Mouse (Mus musculus): ENCODE measurements around the gene Acvr1b. TPM values are rescaled to one million over a fixed set of nuclear protein-coding genes. Genes with fewer than 3 reads are reported as not detected.

Acvr1b gene
- polyA plus RNA-seq, 2 experiments from 2014 or later: 3.5 to 3.6 TPM

GRCm38 (mm10) chr15:101175613-101176283 lies 1.9 kb downstream of the Acvr1b start:
- ATAC-seq: no peak

DNA sequence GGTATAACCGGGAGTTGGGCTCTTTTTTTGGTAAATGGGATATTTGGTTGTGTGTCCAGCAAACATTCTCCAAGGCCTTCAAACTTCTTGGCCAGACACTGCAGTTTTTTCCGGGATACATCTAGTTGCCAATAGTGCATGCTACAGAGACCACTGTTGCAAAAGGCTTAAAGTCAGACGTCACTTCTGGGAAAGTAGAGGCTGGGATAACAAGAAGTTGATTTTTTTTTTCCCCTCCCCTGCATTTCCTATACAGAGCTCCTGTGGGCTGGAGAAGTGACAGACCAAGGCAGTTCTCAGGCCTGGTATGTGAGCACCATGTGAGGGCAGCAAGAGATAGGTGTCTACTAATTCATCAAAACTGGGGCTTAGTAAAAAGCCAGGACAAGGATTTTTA lies 2.4 kb downstream of the Acvr1b start:
- ATAC-seq: no peak

- ATAC-seq: no peak
Measured at GRCm38 (mm10) chr15:101176795-101177691, 3.2 kb downstream of the Acvr1b start.

- peak; percentile 86 for ATAC-seq
Measured at GRCm38 (mm10) chr15:101180363-101181105, 6.7 kb downstream of the Acvr1b start.

GRCm38 (mm10) chr15:101181106-101181466 lies 7.2 kb downstream of the Acvr1b start:
- ATAC-seq: no peak

DNA sequence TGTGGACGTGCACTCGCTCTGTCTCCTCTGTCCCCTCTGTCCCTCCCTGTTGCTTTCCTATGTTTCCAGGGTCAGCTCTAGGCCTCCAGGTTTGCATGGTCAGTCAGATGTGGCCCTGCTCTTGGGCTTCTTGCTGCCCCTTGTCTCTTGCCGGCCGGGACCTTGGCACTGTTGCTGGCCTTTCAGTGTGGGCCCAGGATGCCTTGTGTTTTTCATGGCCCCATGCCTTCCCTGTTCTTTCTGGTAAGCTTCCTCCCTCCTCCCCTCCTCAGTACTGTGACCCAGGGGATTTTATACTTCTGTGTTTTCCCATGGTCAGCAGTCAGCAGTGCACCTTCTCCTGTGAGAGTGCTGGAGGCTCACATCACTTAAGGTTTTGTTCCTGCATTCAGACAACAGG lies 7.6 kb downstream of the Acvr1b start:
- no peak for ATAC-seq

DNA sequence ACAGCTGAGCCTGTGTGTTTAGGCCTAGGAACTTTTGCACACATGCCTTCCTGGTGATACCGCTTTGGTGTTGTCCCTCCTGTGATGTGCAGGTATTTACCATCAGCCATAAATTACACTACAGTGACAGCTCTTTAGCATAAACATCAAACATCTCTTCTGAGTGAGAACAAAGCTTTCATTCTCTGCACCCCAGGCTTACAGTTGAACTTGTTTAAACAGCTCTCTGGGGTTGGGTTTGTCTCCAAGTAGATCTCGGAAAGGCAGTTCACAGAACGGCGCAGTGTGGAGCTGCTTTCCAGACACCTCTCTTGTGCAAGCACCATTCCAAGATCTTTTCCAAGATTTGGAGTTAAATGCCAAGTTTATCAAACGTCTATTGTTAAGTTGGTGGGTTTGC lies 8.8 kb downstream of the Acvr1b start:
- ATAC-seq: no peak

DNA sequence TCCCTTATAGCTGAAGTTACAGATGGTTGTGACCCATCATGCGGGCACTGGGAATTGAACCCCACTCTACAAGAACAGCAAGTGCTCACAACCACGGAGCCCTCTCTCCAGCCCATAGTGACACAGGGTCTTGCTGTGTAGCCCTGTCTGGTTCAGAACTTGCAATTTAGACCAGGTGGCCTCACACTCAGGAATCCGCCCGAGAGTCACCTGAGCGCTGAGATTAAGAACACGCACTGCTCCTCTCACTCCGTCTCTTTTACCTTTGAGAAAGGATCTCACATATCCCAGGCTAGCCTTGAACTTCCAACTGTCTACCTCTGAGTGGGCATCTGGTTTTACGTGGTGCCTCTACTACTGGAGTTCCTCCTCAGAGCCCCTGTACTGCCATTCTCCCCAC lies 10.4 kb downstream of the Acvr1b start:
- ATAC-seq: no peak

DNA sequence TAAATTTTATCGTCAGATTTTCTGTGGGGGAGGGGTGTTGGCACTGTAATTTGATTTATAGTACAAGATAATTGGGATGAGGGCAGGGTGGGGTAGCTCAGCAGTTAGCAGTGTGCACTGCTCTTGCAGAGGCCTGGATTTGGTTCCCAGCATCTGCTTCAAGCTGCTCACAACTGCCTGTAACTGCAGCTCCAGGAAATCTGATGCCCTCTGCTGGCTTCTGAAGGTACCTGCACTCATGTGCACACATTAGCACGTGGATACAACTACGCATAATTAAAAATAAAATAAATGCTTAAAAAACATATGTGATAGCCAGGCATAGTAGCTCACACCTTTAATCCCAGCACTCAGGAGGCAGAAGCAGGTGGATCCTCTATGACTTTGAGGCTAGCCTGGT lies 11.7 kb downstream of the Acvr1b start:
- no peak for ATAC-seq

- ATAC-seq: no peak
Measured at GRCm38 (mm10) chr15:101187907-101188306, 14.0 kb downstream of the Acvr1b start.

DNA sequence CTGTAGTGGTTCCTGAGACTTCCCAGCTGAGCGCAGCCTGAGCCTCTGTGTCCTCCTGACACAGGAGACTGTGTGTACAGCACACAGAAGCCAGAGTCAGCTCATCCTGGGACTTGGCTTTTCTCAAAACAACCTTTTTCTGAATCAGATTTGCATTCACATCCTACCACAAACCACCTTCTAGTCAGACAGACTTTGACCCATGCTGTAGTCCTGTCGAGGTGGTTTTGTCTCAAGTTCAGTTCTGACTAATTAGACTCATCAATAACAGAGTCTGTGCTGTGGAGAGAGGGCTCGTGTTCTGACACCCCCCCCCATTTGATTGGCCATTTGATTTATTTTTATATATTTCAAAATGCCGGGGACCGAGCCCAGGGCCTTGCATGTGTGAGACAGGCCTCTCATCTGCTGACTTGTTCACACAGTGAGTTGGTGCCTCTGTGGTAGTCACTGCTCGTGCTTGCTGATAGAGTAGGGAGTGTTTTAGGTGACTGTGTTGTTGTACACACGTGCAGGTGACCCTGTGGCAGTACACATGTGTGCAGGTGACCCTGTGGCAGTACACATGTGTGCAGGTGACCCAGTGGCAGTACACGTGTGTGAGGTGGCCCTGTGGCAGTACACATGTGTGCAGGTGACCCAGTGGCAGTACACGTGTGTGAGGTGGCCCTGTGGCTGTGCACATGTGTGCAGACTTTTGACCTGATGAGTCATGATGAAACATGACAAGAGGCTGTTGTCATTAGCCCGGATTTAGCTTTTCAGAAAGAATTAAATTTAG lies 16.3 kb downstream of the Acvr1b start:
- ATAC-seq: peak; percentile 16

DNA sequence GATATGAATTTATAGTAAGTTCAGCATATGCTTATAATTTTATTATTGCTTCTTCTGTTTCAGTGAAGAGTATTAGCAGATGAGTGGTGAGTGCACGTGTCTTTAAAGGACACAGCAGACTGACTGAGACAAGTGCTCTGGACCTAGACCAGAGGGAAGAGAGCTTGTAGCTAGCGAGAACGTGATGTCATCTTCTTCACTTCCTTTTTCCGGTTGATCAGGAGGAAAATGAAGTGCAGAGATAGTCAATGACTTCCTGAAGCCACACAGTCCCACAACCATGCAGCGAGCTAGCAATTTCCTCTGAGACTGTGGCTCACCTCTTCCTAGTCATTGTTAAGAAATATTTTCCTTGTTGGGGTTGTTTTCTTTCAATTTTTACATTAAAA lies 16.9 kb downstream of the Acvr1b start:
- ATAC-seq: peak; percentile 71

GRCm38 (mm10) chr15:101191459-101192259 lies 17.8 kb downstream of the Acvr1b start:
- ATAC-seq: no peak

DNA sequence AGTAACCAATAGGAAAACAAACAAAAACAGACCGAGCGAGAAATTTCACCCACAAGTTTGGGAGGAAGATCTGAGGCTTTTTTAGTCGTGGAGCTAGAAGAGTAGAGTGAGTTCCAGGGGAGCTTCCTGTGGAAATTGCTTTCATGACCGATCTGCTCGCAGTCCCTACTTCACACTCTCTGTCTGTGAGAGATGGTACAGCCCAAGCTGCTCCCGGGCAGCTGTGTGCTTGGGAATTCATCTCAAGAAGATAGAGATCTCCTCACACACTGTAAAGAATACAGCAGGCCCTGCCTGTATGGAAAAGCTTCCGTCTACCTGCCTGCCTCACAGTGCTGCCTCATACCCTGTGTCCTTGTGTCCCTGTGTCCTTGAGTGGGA lies 18.4 kb downstream of the Acvr1b start:
- no peak for ATAC-seq

DNA sequence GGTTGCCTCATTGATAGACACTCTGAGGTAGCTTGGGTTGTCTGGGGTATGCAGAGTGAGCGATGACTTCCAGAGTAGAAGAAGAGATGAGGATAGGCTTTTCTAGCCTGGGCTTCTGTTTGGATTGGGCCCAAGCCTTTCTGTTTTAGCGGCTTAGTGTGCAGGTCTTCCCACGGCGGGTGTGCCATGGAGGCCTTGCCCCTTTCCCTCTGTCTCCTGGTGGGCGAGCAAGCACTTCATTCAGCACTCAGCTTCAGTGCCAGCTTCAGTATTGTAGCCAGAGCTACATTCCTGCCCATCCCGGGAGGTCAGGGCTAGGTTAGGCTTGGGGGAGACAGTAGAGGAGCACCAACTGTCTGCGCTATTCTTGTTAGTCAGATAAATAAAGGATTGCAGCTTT lies 18.8 kb downstream of the Acvr1b start:
- no peak for ATAC-seq

GRCm38 (mm10) chr15:101193971-101194370 lies 20.1 kb downstream of the Acvr1b start:
- ATAC-seq: no peak

- ATAC-seq: peak; percentile 50
Measured at GRCm38 (mm10) chr15:101194951-101195823, 21.3 kb downstream of the Acvr1b start.

DNA sequence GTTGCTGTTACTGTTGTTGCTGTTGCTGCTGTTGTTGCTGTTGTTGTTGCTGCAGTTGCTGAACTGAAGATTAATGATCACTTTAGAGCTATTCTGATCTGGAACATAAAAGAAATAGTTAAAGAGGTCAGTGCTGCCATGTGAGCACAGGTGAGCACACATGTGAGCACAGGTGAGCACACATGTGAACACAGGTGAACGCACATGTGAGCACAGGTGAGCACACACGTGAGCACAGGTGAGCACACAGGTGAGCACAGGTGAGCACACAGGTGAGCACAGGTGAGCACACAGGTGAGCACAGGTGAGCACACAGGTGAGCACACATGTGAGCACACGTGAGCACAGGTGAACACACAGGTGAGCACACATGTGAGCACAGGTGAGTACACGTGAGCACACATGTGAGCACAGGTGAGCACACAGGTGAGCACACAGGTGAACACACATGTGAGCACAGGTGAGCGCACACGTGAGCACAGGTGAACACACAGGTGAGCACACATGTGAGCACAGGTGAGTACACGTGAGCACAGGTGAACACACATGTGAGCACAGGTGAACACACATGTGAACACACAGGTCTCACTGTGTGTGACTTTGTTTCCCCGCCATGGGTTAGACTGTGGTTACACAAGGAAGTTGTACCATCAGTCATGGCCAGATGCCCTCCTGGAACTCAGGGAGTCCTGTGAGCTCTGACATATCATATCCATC lies 22.4 kb downstream of the Acvr1b start:
- ATAC-seq: no peak

DNA sequence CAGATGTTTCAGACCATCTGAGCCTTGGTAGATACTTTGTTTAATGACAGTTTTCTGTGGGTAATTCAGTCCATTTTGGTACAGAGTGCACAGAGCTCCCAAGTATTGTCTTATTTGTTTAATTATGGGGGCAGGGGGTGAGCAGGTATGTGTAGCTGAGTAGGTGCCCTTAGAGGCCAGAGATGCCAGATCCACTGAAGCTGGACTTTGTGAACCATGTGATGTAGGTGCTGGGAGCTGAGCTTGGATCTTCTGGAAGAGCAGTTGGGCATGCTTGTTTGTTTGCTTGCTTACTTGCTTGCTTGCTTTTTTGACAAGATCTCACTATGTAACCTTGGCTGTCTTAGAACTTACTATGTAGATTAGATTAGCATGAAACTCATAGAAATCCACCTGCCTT lies 23.1 kb downstream of the Acvr1b start:
- no peak for ATAC-seq
